Mouse (Mus musculus) small intestine, adult 2 months (tissue): ENCODE data around the gene BC049352.

Experiments used
- CTCF ChIP-seq: fragments of 200-500 bp; IDR thresholded peaks from 2 replicates; pipeline ENCODE4 v1.5.1; 2012; ENCODE audit warnings: low read depth, mild to moderate bottlenecking, control low read depth, inconsistent platforms, low read length, moderate library complexity, mixed read lengths; ENCODE audit not compliant: insufficient replicate concordance, insufficient read length; ENCODE audit errors: extremely low read depth
- POLR2A ChIP-seq: fragments of 200-500 bp; IDR thresholded peaks from 2 replicates; pipeline ENCODE4 v1.6.1; 2012; ENCODE audit warnings: low read depth, mild to moderate bottlenecking, control low read depth, inconsistent platforms, low read length, moderate library complexity

GRCm38 (mm10) chr9:45272213-45272612 is 90.4 kb downstream of the BC049352 start:
- TF ChIP-seq CTCF (no peak), POLR2A (no peak)
